Mouse (Mus musculus): ENCODE measurements around the gene Asb2.
A peak's percentile ranks its signal among the peaks of the same experiment; 100 is the strongest.

The Asb2 gene

DNA sequence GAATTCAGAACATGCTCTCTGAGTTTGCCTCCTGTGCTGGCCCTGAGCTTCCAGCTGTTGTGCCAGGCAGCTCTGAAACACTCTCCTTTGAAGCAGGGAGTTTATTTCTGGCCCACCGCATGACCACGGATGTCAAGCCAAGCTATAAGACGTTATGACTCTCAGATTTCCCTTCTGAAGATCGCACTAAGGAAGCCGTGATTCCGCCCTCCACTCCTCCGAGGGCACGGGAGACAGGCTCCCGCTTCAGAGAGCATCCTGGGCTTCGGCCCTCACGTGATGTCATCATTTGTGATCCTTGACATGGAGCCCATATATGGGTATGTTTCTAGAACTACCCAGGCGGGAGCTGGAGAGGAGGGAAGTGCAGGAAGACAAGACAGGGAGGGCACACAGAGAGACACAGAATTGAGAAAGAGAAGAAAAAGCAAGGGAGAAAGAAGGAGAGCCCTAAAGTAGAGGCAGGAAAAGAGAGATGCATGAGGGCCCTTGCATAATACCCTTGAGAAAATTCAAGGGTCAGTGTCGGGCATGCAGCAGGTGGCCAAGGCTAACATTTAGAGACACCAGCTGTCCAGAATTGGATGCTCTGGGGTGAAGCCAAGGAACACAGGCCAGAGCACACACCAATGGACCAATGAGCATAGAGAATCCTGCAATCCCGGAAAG lies at the start of gene Asb2:
Asb2 (minus strand) TSS at position 256 of the 669 bp plus-strand sequence.
- DNase-seq (ENCODE audit: low spot score in 2 of 2) = peak in 1 of 2 experiments; percentile 40

- DNase-seq (ENCODE audit: low spot score in 2 of 2) = no peak
Measured at GRCm38 (mm10) chr12:103404131-103404530, 48.3 kb upstream of the Asb2 start.

- no peak for DNase-seq (ENCODE audit: low spot score in 2 of 2)
Measured at GRCm38 (mm10) chr12:103396751-103397150, 41.0 kb upstream of the Asb2 start.

DNA sequence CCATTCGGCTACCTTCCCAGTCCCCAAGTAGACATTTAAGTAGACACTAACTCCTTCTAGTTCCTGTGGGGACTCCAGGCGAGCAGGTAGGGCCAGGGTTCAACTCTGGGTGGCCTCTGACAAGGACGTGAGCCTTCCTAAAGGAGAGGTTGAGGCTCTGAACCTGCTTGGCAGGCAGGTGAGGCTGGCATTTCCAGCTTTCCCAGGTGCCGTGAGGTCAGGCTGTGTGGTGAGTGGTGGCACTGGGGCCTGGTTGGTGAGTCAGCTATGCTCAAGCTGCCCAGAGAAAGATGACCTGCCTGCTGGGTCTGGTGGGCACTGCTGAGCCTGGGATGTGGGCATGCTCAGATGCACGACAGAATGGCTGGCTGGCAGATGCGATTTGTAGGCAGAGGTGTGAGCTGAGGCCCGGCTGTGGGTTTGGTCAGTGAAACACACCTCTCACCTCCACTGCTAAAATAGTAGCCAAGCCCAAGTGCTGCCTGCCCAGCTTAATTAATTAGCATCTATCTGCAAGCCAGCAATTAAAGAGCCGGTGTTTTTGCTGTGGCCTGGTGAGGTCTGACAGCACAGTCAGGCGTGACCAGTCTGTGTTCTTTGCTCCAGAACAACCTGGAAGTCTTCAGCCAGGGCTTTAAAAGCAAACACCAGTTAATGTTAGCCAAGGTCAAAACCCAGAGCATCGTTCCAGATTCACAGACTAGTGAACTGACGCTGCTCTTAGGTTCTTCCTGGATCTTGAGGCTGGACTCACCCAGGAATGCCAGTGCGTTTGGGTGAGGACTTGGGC lies 39.9 kb upstream of the Asb2 start:
- no peak for DNase-seq (ENCODE audit: low spot score in 2 of 2)

DNA sequence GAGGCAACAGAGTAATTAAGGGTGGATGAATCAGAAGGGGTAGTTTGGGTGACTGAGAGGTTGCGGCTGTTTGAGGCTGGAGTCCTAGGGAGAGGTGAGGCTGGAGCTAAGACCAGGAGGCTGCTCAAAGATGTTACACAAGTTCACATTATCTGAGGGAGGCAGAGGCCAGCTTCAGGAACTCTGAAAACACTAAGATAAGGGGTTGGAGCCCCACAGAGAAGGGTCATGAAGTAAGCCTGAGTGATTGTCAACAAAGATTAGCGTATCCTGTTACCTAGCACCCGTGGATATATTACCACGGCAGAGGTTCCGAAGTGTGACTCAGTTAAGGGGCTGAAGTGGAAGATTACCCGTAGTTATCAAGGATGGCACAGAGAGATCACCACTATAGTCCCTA lies 37.7 kb upstream of the Asb2 start:
- no peak for DNase-seq (ENCODE audit: low spot score in 2 of 2)

- no peak for DNase-seq (ENCODE audit: low spot score in 2 of 2)
Measured at GRCm38 (mm10) chr12:103391098-103391497, 35.3 kb upstream of the Asb2 start.

DNA sequence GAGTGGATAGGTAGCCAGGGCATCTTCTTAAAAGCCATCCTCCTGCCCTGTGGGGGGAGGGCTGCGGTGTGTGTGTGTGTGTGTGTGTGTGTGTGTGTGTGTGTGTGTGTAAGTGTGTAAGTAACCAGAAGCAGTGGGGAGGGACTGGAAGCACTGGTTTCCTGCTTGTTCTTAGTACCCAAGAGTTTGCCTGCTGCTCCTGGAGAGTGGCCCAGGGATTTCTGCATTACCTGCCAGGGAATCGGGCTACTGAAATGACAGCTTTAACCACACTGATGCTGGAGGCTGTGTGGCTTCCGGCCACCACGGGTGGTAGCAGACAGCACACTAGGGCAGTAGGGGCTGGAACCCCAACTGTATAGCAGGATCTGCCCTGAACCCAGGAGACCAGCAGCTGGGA lies 34.2 kb upstream of the Asb2 start:
- DNase-seq (ENCODE audit: low spot score in 2 of 2) = no peak

DNA sequence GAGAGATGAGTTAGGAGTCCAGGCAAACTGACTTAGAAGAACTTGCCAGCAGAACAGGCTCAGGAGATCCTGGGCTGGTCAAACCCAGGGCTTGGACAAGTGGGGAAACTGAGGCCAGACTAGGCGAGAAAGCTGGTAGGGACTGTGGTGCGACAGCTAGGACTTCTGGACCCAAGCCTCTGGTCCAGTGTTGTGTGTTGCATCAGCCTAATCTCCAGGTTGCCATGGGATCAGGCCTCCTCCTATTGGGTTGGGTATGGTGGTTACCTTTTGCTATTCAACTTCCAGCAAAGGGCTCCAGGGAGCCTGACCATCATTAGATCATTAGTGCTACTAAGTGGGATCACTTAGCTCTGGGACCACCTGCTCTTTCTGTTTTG lies 33.5 kb upstream of the Asb2 start:
- DNase-seq (ENCODE audit: low spot score in 2 of 2) = no peak

DNA sequence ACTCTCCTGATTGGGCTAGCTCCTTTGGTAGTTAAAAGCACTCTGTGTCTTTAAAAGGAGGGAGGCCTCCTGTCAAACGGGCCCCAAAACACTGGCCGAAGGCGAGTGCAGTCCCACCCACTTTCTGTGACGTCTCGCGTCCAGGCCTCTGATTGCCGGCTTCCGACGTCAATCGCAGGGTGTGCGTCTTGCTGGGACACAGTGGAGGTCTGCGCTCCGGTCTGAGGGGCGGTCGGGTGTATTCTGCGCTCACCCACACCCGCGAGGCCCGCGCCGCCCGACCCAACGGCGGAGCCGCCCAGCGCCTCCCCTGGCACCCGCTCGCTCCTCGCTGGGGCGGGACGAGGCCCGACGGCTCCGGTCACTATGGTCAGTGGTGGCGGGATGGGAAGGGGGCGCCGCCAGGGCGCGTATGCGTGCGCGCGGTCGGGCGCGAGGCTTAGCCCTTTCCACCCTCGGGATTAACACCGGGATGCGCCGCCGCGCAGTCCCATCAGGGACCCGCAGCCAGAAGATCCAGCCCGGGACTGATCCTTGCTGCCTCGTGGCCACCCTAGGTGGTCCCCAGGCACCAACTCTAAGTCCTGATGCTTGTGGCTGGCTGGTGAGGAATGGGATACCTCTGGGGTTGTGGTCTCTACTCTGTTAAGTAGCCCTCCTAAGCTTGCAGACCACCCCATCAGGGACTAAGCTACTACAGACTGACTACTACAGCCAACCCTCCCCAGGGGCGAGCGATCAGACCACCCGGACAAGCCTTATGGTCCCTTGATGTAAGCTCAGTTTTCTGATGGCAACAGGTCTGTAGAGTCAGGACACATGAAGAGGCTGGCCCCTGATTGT lies 32.9 kb upstream of the Asb2 start, which contains the start of gene Otub2:
Otub2 (plus strand) TSS at position 178 of the 843 bp plus-strand sequence.
- peak; percentile 95 for DNase-seq (ENCODE audit: low spot score in 2 of 2)

DNA sequence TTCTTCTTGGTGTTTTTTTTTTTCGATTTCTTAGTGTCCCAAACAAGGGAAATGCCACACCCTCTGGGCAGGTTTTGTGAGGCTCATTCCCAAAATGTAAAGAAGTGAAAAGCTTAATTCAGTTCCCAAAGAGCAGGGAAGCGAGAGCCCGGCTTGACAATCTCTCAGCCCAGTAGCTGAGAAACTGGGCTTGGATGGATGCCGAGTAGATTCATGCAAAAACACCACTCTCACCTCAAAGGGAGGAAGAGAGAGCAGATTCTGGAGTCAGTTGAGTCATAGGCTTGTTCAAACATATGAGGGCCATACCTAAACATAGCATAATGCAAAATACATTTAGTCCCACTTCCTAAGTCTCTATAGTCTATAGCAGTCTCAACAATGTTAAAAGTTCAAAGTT lies 24.4 kb upstream of the Asb2 start:
- DNase-seq (ENCODE audit: low spot score in 2 of 2) = no peak

DNA sequence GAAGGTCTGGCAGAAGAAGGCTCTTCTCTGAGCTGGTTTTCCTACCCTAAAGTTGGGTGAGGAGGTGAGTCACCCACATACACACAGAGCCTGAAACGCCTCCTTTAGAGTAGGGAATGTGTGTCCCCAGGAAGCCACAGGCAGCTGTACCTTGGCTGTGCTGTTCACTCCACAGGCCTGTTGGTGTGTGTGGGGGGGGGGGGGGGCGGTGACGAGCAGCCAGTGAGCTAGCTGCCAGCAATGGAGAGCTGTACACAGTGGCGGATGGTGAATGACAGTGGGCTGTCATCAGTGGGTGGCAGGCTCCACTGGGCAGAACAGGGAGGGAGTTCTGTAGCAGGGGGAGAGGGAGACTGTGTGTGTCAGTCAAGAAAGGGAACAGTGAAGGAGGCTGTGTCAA lies 21.0 kb upstream of the Asb2 start:
- no peak for DNase-seq (ENCODE audit: low spot score in 2 of 2)

DNA sequence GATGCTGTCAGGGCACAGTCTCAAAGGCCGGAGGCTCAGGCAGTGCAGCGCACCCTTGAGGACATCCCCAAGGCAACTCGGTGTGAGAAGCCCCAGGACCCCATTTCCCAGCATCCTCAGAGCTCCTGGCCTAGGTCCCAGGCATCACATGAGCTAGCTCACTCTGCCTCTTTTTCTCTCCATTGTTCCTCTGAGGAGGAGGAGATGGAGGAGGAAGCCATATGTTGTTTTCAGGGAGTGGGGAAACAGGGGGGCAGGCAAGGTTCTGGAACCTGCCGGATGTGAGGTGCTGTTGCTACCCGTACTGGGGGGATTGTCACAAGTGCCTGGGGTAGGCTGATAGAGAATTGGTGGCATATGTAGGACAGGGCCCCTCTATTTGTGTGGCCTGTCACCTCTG lies 20.3 kb upstream of the Asb2 start:
- no peak for DNase-seq (ENCODE audit: low spot score in 2 of 2)

GRCm38 (mm10) chr12:103373530-103374236 lies 17.9 kb upstream of the Asb2 start:
- no peak for DNase-seq (ENCODE audit: low spot score in 2 of 2)

GRCm38 (mm10) chr12:103371711-103372110 lies 15.9 kb upstream of the Asb2 start:
- no peak for DNase-seq (ENCODE audit: low spot score in 2 of 2)

DNA sequence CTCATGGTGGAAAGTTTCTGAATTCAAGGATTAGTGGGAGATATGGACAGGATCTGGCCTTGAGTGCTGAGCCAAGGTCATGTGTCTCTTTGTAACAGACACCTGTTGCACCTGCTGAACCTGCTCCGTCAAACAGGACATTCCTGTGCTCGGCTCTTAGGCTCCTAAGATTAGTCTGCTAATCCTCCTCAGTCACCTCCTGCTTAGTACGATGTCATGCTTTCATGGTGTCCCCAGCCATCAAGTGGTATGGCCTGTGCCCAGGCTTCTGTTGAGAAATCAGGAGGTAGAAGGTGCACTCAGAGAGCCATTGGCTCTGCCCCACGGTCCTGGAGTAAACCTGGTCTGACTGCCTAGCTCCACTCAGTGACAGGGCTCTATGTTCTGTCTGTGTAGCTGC lies 15.1 kb upstream of the Asb2 start:
- no peak for DNase-seq (ENCODE audit: low spot score in 2 of 2)

DNA sequence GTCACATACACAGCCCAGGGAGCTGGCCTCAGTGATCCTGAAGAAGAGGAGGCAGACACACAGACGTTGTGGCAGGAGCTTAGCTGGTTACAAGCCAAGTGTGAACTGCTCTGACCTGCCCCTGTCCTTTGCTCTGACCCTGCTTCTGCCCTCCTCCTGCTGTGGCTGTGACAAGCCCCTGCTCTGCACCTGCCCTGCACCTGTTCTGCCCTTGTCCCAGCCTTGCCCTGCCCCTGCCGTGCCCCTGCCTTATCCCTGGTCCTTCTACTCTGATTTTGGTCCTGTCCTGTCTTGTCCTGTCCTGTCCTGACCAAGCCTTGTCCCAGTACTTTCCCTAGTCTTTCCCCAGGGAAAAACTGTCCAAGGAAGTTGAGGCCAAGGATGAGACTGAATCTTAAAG lies 13.0 kb upstream of the Asb2 start:
- no peak for DNase-seq (ENCODE audit: low spot score in 2 of 2)

GRCm38 (mm10) chr12:103368326-103368669 lies 12.5 kb upstream of the Asb2 start:
- DNase-seq (ENCODE audit: low spot score in 2 of 2) = no peak

- peak; percentile 74 to 84 for DNase-seq (ENCODE audit: low spot score in 2 of 2)
Measured at GRCm38 (mm10) chr12:103367620-103368325, 12.0 kb upstream of the Asb2 start.

DNA sequence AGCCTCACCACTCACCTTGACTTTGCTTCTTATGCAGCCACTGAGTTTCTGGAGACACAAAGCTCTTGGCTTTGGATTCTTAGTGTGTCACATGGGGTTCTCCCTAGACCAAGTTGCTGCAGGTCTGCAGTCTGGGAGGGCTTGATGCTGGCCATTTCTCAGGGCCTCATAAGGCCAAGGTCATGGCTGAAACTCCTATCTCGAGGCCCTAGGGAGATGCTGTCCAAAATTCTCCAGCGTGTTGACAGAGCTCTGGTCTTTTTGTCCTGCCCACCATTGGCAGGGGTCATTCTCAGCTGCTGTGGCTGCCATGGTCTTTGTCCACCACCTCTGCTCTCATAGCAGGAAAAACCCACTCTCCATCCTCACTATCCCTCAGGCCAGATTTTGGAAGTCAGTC lies 11.4 kb upstream of the Asb2 start:
- DNase-seq (ENCODE audit: low spot score in 2 of 2) = no peak

GRCm38 (mm10) chr12:103362336-103362735 lies 6.5 kb upstream of the Asb2 start:
- no peak for DNase-seq (ENCODE audit: low spot score in 2 of 2)
